Mouse (Mus musculus): ENCODE data around the gene Grik2. TPM values are rescaled to one million over a fixed set of nuclear protein-coding genes. Genes with fewer than 3 reads are reported as not detected.

Grik2 gene
- not detected in 4 replicates for total RNA-seq (2023; ENCODE audit: inconsistent age)

GRCm38 (mm10) chr10:49788381-49788906, at the start of gene Grik2:
Grik2 (minus strand) TSS chr10:49788766.

All from B cell, adult (primary cell).